Mouse (Mus musculus) midbrain, postnatal 0 days (tissue): ENCODE data around the gene Tmem128. TPM values are rescaled to one million over a fixed set of nuclear protein-coding genes. Genes with fewer than 3 reads are reported as not detected.
A peak's percentile ranks its signal among the peaks of the same experiment; 100 is the strongest.

ENCODE experiments used
- ATAC-seq: fragments of 200-750 bp; cut with Nextera tagmentation; 2 replicates; pipeline ENCODE4 v1.8.0; 2017; ENCODE audit warnings: moderate number of reproducible peaks, mild to moderate bottlenecking, moderate TSS enrichment, moderate library complexity; ENCODE audit not compliant: low FRiP score
- DNase-seq: peaks from one replicate; pipeline ENCODE4 v3.0.0-alpha.2; 2015; ENCODE audit warnings: low spot score
- H3K27ac ChIP-seq: fragments of 300-500 bp; sonication (generic); 2 replicates; pipeline ENCODE4 v1.5.1; 2014; ENCODE audit warnings: low read depth, mild to moderate bottlenecking, low read length, mixed read lengths
- H3K27me3 ChIP-seq: fragments of 300-500 bp; sonication (generic); 2 replicates; pipeline ENCODE4 v1.6.1; 2014; ENCODE audit warnings: low read length, control low read depth, mixed read lengths; ENCODE audit not compliant: insufficient read depth
- H3K36me3 ChIP-seq: fragments of 300-500 bp; sonication (generic); 2 replicates; pipeline ENCODE4 v1.6.1; 2014; ENCODE audit warnings: low read length, control low read depth, mixed read lengths; ENCODE audit not compliant: insufficient read depth
- H3K4me1 ChIP-seq: fragments of 300-500 bp; sonication (generic); 2 replicates; pipeline ENCODE4 v1.6.1; 2014; ENCODE audit warnings: mild to moderate bottlenecking, control low read depth, antibody characterized with exemption, low read length, mixed read lengths; ENCODE audit not compliant: insufficient read depth
- H3K4me2 ChIP-seq: fragments of 300-500 bp; sonication (generic); 2 replicates; pipeline ENCODE4 v1.6.1; 2014; ENCODE audit warnings: low read depth, mild to moderate bottlenecking, low read length, mixed read lengths; ENCODE audit not compliant: poor library complexity, severe bottlenecking
- H3K4me3 ChIP-seq: fragments of 300-500 bp; sonication (generic); 2 replicates; pipeline ENCODE4 v1.5.1; 2014; ENCODE audit warnings: low read depth, mild to moderate bottlenecking, low read length, moderate library complexity
- H3K9ac ChIP-seq: fragments of 300-500 bp; sonication (generic); replicated peaks from 2 replicates; pipeline ENCODE4 v1.6.1; 2014; ENCODE audit warnings: mild to moderate bottlenecking, low read length, moderate library complexity, mixed read lengths; ENCODE audit not compliant: poor library complexity, severe bottlenecking
- H3K9me3 ChIP-seq: fragments of 300-500 bp; sonication (generic); 2 replicates; pipeline ENCODE4 v1.6.1; 2016; ENCODE audit warnings: low read length, control low read depth
- CTCF ChIP-seq: IDR thresholded peaks from 2 replicates; pipeline ENCODE4 v1.5.1; 2016; ENCODE audit warnings: antibody characterized with exemption, mild to moderate bottlenecking
- WGBS: fragments of 180-500 bp; shearing (Covaris S2); extraction: QIAGEN DNeasy Blood & Tissue Kit; methylation state at CpG from one replicate; pipeline ENCODE4 v1.1.7; 2014; 5-methylcytosine and 5-hydroxymethylcytosine counted together
- polyA plus RNA-seq: library from polyadenylated mRNA; unstranded; fragments of >200 nt; fragmentation: Nextera tagmentation; extraction: Ambion mirVana; gene quantifications from 2 replicates; pipeline ENCODE4 v1.2.1, GENCODE M21; 2015
- total RNA-seq: library from RNA; depleted of rRNA; stranded (reverse); fragments of >200 nt; gene quantifications from 2 replicates; pipeline ENCODE4 v1.2.3, GENCODE M21; 2014

Tmem128 gene
- total and polyA plus RNA-seq, 2 experiments from 2014 or later = 86.1 to 111 TPM

- ATAC-seq = no peak
- H3K9ac ChIP-seq = 0 out of 2 replicates have a peak within 1 kb of the TSS, but pooled peaks have one; percentile 9
- TF ChIP-seq CTCF = no peak
- peak within 1 kb of the TSS; percentile 29 for H3K4me3 ChIP-seq
- H3K4me2 ChIP-seq = peak within 1 kb of the TSS; percentile 57
- WGBS = 8% methylated on average over 4 of the region's 4 CpGs
- H3K4me1 ChIP-seq = peaks cover 9% of the 10 kb centered on the region; the same call in 1 of the 2 replicates
- H3K9me3 ChIP-seq = no peaks in the 10 kb centered on the region
- no peak for DNase-seq
- no peak within 1 kb of the TSS for H3K27ac ChIP-seq
- peaks cover 58% of the 10 kb centered on the region for H3K27me3 ChIP-seq
- H3K36me3 ChIP-seq = 0 out of 2 replicates have a peak, but pooled peaks cover 6% of the 10 kb centered on the region
Observed at GRCm38 (mm10) chr5:38275771-38276170, 15.8 kb downstream of the Tmem128 start, which contains the start of gene Otop1. TSS of gene Otop1 (plus strand) at chr5:38275972.

- Histone ChIP-seq H3K4me2 (peak overlapping the region; percentile 57), H3K36me3 (no peaks in the 10 kb centered on the region), H3K27ac (no peak overlapping the region), H3K4me1 (peaks cover 9% of the 10 kb centered on the region; the same call in 1 of the 2 replicates), H3K4me3 (peak overlapping the region; percentile 29), H3K9ac (0 out of 2 replicates have a peak overlapping the region, but pooled peaks have one; percentile 9), H3K9me3 (no peaks in the 10 kb centered on the region), H3K27me3 (peaks cover 60% of the 10 kb centered on the region)
- DNase-seq (no peak), ATAC-seq (no peak)
- 3% methylated on average over 19 of the region's 19 CpGs for WGBS
- no peak for TF ChIP-seq CTCF
Observed at GRCm38 (mm10) chr5:38276451-38276850, 16.5 kb downstream of the Tmem128 start.

GRCm38 (mm10) chr5:38277098-38277866 is 17.3 kb downstream of the Tmem128 start:
- Histone ChIP-seq H3K4me1 (peaks cover 9% of the 10 kb centered on the region; the same call in 1 of the 2 replicates), H3K4me3 (peak overlapping the region; percentile 32), H3K27ac (no peak overlapping the region), H3K9ac (peak overlapping the region; percentile 29; the same call in 1 of the 2 replicates), H3K36me3 (no peaks in the 10 kb centered on the region), H3K9me3 (no peaks in the 10 kb centered on the region), H3K4me2 (peak overlapping the region; percentile 57), H3K27me3 (peaks cover 60% of the 10 kb centered on the region)
- no peak for TF ChIP-seq CTCF
- WGBS = 1% methylated on average over 53 of the region's 65 CpGs
- ATAC-seq = peak; percentile 38
- DNase-seq = no peak

GRCm38 (mm10) chr5:38277936-38278600 is 18.1 kb downstream of the Tmem128 start:
- H3K27me3 ChIP-seq = peaks cover 60% of the 10 kb centered on the region
- 19% methylated on average over 12 of the region's 12 CpGs for WGBS
- H3K9me3 ChIP-seq = no peaks in the 10 kb centered on the region
- H3K4me1 ChIP-seq = peaks cover 9% of the 10 kb centered on the region; the same call in 1 of the 2 replicates
- TF ChIP-seq CTCF = no peak
- H3K4me2 ChIP-seq = peak overlapping the region; percentile 57
- peak overlapping the region; percentile 29; the same call in 1 of the 2 replicates for H3K9ac ChIP-seq
- peak overlapping the region; percentile 32 for H3K4me3 ChIP-seq
- H3K27ac ChIP-seq = no peak overlapping the region
- DNase-seq (no peak), ATAC-seq (no peak)
- H3K36me3 ChIP-seq = no peaks in the 10 kb centered on the region

GRCm38 (mm10) chr5:38280075-38280474 is 20.1 kb downstream of the Tmem128 start:
- H3K4me3 ChIP-seq = no peak overlapping the region
- H3K9ac ChIP-seq = no peak overlapping the region
- H3K27ac ChIP-seq = no peak overlapping the region
- TF ChIP-seq CTCF = no peak
- no peak for DNase-seq
- peaks cover 50% of the 10 kb centered on the region for H3K27me3 ChIP-seq
- no peaks in the 10 kb centered on the region for H3K9me3 ChIP-seq
- WGBS = 42% methylated on average over 1 of the region's 1 CpGs
- H3K4me1 ChIP-seq = peaks cover 9% of the 10 kb centered on the region; the same call in 1 of the 2 replicates
- no peak overlapping the region for H3K4me2 ChIP-seq
- H3K36me3 ChIP-seq = no peaks in the 10 kb centered on the region
- ATAC-seq = no peak
